Comparison of ENCODE assay signal across 7 mouse cellular contexts in the genomic region with DNA sequence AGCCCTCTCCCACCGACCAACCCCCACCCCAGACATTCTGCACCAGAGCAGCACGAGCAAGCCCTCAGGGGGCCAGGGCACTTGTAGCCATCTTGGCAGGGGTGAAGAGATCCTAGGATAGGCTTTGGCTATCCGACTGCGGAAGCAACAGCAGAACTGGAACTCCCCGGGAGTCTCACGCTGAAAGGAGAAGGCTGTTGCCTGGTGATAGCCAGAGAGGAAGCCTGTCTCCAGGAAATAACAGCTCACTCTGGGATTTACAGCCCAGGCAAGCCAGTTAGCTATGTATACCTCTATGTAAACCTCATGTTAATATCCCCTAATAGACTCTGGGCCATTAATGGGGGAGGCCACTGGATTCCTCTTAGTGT. TPM values are rescaled to one million over a fixed set of nuclear protein-coding genes. Genes with fewer than 3 reads are reported as not detected.
DNase-seq lines count a peak whose midpoint lies in the region; ATAC-seq lines count a peak whose summit lies in the region.

No protein-coding gene starts in this region.

- no peak overlapping the region for H3K4me3 ChIP-seq in embryonic facial prominence, embryonic 15.5 days (replicated peaks)
- H3K4me3 ChIP-seq in intestine, embryonic 15.5 days (replicated peaks): peak overlapping the region; percentile 37
- H3K4me3 ChIP-seq in lung, embryonic 16.5 days (ENCODE audit: low read length): no peak overlapping the region

- WGBS in embryonic facial prominence, embryonic 15.5 days: 35% methylated on average over 6 of the region's 6 CpGs
- WGBS in intestine, embryonic 15.5 days: 18% methylated on average over 6 of the region's 6 CpGs
- 12% methylated on average over 6 of the region's 6 CpGs for WGBS in lung, embryonic 16.5 days

- peak overlapping the region; percentile 69; the same call in 1 of the 2 replicates for H3K27ac ChIP-seq in embryonic facial prominence, embryonic 15.5 days (replicated peaks)
- peak overlapping the region; percentile 95 for H3K27ac ChIP-seq in intestine, embryonic 15.5 days
- H3K27ac ChIP-seq in lung, embryonic 16.5 days (ENCODE audit: low read length): peak overlapping the region; percentile 4; the same call in 1 of the 2 replicates

- H3K27me3 ChIP-seq in embryonic facial prominence, embryonic 15.5 days: no peaks in the 10 kb centered on the region
- no peaks in the 10 kb centered on the region for H3K27me3 ChIP-seq in intestine, embryonic 15.5 days (replicated peaks)
- no peaks in the 10 kb centered on the region for H3K27me3 ChIP-seq in lung, embryonic 16.5 days (ENCODE audit: control insufficient read depth, insufficient read depth, low read depth, low read length)

- peak; percentile 13 for DNase-seq in right cerebral cortex, postnatal 14 days
- DNase-seq in right cerebral cortex, adult 18-20 months: no peak
- no peak for DNase-seq in left cerebral cortex, postnatal 14 days (ENCODE audit: low spot score in 2 of 2)
- no peak for DNase-seq in spleen, adult 12 weeks (ENCODE audit: low spot score)

- H3K9ac ChIP-seq in embryonic facial prominence, embryonic 15.5 days: no peak overlapping the region
- peak overlapping the region; percentile 53 for H3K9ac ChIP-seq in intestine, embryonic 15.5 days
- no peak overlapping the region for H3K9ac ChIP-seq in lung, embryonic 16.5 days (ENCODE audit: low read length)

- no peak for ATAC-seq in embryonic facial prominence, embryonic 15.5 days (ENCODE audit: insufficient number of reproducible peaks, low FRiP score, low TSS enrichment, low read depth)
- ATAC-seq in intestine, embryonic 15.5 days: peak; percentile 43
- peak; percentile 35 for ATAC-seq in lung, embryonic 16.5 days (ENCODE audit: low read depth)

- no peak overlapping the region for H3K4me2 ChIP-seq in embryonic facial prominence, embryonic 15.5 days (replicated peaks)
- peak overlapping the region; percentile 60 for H3K4me2 ChIP-seq in intestine, embryonic 15.5 days (replicated peaks)
- no peak overlapping the region for H3K4me2 ChIP-seq in lung, embryonic 16.5 days (ENCODE audit: low read depth, low read length)

- intact Hi-C loops in left cerebral cortex, postnatal 14 days (cut with DNase I): no loop called here

- H3K4me1 ChIP-seq in embryonic facial prominence, embryonic 15.5 days: peaks cover 21% of the 10 kb centered on the region
- H3K4me1 ChIP-seq in intestine, embryonic 15.5 days (replicated peaks): peaks cover 27% of the 10 kb centered on the region
- H3K4me1 ChIP-seq in lung, embryonic 16.5 days (replicated peaks; ENCODE audit: control insufficient read depth, insufficient read depth, low read length): peaks cover 12% of the 10 kb centered on the region

- H3K9me3 ChIP-seq in embryonic facial prominence, embryonic 15.5 days (replicated peaks): no peaks in the 10 kb centered on the region
- no peaks in the 10 kb centered on the region for H3K9me3 ChIP-seq in intestine, embryonic 15.5 days
- H3K9me3 ChIP-seq in lung, embryonic 16.5 days (ENCODE audit: control insufficient read depth, low read length): no peaks in the 10 kb centered on the region

- 0 out of 2 replicates have a peak, but pooled peaks cover 6% of the 10 kb centered on the region for H3K36me3 ChIP-seq in embryonic facial prominence, embryonic 15.5 days
- H3K36me3 ChIP-seq in intestine, embryonic 15.5 days: peaks cover 13% of the 10 kb centered on the region
- H3K36me3 ChIP-seq in lung, embryonic 16.5 days (ENCODE audit: control insufficient read depth, insufficient read depth, low read length): no peaks in the 10 kb centered on the region

RNA-seq across cellular contexts. Expression of a gene that starts 1.3 kb away (rescaled TPM):
- 15.6 and 19.8 TPM in 2 replicates for polyA plus RNA-seq in embryonic facial prominence, embryonic 15.5 days (2015; fragmentation: Nextera tagmentation; extraction: Ambion mirVana)
- 153 and 171 TPM in 2 replicates for polyA plus RNA-seq in intestine, embryonic 15.5 days (2015; fragmentation: Nextera tagmentation; extraction: Ambion mirVana)
- 7.3 and 10.4 TPM in 2 replicates for polyA plus RNA-seq in lung, embryonic 16.5 days (2015; fragmentation: Nextera tagmentation; extraction: Ambion mirVana)
- 10 to 100 TPM; 12.3 to 14.1 TPM for total RNA-seq in left cerebral cortex, postnatal 14 days (2021)

RNA-seq across cellular contexts. Expression of a gene that starts 18.3 kb away (rescaled TPM):
- 34.2 and 38.0 TPM in 2 replicates for polyA plus RNA-seq in embryonic facial prominence, embryonic 15.5 days (2015; fragmentation: Nextera tagmentation; extraction: Ambion mirVana)
- polyA plus RNA-seq in intestine, embryonic 15.5 days (2015; fragmentation: Nextera tagmentation; extraction: Ambion mirVana): 39.7 and 44.3 TPM in 2 replicates
- 26.5 and 28.9 TPM in 2 replicates for polyA plus RNA-seq in lung, embryonic 16.5 days (2015; fragmentation: Nextera tagmentation; extraction: Ambion mirVana)
- 10 to 100 TPM; 38.2 to 40.0 TPM for total RNA-seq in left cerebral cortex, postnatal 14 days (2021)

RNA-seq across cellular contexts. Expression of a gene that starts 27.5 kb away (rescaled TPM):
- polyA plus RNA-seq in embryonic facial prominence, embryonic 15.5 days (2015; fragmentation: Nextera tagmentation; extraction: Ambion mirVana): 19.0 and 23.0 TPM in 2 replicates
- 6.3 and 6.6 TPM in 2 replicates for polyA plus RNA-seq in intestine, embryonic 15.5 days (2015; fragmentation: Nextera tagmentation; extraction: Ambion mirVana)
- 8.0 and 8.2 TPM in 2 replicates for polyA plus RNA-seq in lung, embryonic 16.5 days (2015; fragmentation: Nextera tagmentation; extraction: Ambion mirVana)
- total RNA-seq in left cerebral cortex, postnatal 14 days (2021): 1 to 10 TPM; 6.8 to 9.8 TPM

RNA-seq across cellular contexts. Expression of a gene that starts 45.0 kb away (rescaled TPM):
- polyA plus RNA-seq in embryonic facial prominence, embryonic 15.5 days (2015; fragmentation: Nextera tagmentation; extraction: Ambion mirVana): 163 and 170 TPM in 2 replicates
- 58.8 and 60.2 TPM in 2 replicates for polyA plus RNA-seq in intestine, embryonic 15.5 days (2015; fragmentation: Nextera tagmentation; extraction: Ambion mirVana)
- polyA plus RNA-seq in lung, embryonic 16.5 days (2015; fragmentation: Nextera tagmentation; extraction: Ambion mirVana): 69.8 and 74.1 TPM in 2 replicates
- total RNA-seq in left cerebral cortex, postnatal 14 days (2021): 100 to 1,000 TPM; 287 to 330 TPM

RNA-seq across cellular contexts. Expression of a gene that starts 58.3 kb away (rescaled TPM):
- 0.59 and 0.64 TPM in 2 replicates for polyA plus RNA-seq in embryonic facial prominence, embryonic 15.5 days (2015; fragmentation: Nextera tagmentation; extraction: Ambion mirVana)
- 0.23 and 0.24 TPM in 2 replicates for polyA plus RNA-seq in intestine, embryonic 15.5 days (2015; fragmentation: Nextera tagmentation; extraction: Ambion mirVana)
- 0.39 and 0.59 TPM in 2 replicates for polyA plus RNA-seq in lung, embryonic 16.5 days (2015; fragmentation: Nextera tagmentation; extraction: Ambion mirVana)
- 1 to 10 TPM; 1.2 to 1.3 TPM for total RNA-seq in left cerebral cortex, postnatal 14 days (2021)

Comparison
In these comparisons a context has a peak if more than half of its experiments do, and no peak if none do; other contexts are left out.
1. H3K27ac ChIP-seq: peak in every context shown above with its lines; median percentile 95 in intestine, embryonic 15.5 days; 69 in embryonic facial prominence, embryonic 15.5 days; 4 in lung, embryonic 16.5 days.